8 mouse cellular contexts compared by ENCODE assay signal in the genomic region with DNA sequence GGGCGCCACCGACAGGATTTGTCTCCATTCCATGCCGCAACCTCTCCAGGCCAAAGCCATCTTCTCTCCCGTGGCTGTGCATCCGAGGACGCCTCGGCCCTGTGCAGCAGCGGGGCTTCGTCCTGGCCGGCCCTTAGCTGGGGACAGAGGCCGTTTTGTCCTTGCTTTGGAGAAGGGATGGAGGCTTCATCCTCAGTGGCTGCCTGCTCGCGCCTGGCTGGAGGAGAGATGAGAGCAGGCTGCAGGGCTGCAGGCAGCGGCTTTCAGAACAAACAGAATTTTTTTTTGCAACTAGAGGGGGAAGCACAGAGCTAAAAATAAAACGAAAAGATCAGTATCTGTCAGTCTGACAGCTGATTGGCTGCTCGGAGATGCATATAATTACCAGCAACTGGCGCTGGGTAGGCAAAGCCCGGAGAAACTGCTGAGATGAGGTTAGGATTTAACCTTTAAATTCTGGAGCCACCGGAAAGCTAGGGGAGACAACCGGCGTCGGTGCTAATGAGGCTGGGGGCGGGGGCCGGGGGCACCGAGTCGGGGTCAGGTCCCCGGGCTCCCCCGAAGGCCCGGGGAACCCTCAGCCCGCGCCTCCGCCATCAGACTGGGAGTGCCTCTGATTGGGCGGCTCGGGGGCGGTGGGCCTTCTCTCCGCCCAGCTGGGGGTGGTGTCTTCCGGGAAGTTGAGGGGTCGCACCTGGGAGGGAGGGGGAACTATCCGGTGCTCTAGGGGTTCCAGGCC. TPM values are rescaled to one million over a fixed set of nuclear protein-coding genes. Genes with fewer than 3 reads are reported as not detected.
DNase-seq lines count a peak whose midpoint lies in the region; ATAC-seq lines count a peak whose summit lies in the region.

Gene Cstad (plus strand): TSS at position 400 of the 739 bp plus-strand sequence.

- WGBS in embryonic facial prominence, embryonic 13.5 days = under 1% methylated on average over 37 of the region's 39 CpGs
- WGBS in heart, embryonic 11.5 days (ENCODE audit: insufficient replicate concordance) = under 1% methylated on average over 39 of the region's 39 CpGs
- WGBS in kidney, embryonic 15.5 days = under 1% methylated on average over 39 of the region's 39 CpGs
- 1% methylated on average over 31 of the region's 39 CpGs for WGBS in limb, embryonic 15.5 days
- WGBS in midbrain, embryonic 16.5 days = under 1% methylated on average over 31 of the region's 39 CpGs

- peak within 1 kb of the TSS; percentile 82 for H3K9ac ChIP-seq in embryonic facial prominence, embryonic 13.5 days
- H3K9ac ChIP-seq in heart, embryonic 11.5 days (ENCODE audit: low read depth, low read length) = peak within 1 kb of the TSS; percentile 81
- peak within 1 kb of the TSS; percentile 72 for H3K9ac ChIP-seq in kidney, embryonic 15.5 days
- H3K9ac ChIP-seq in limb, embryonic 15.5 days = peak within 1 kb of the TSS; percentile 57
- peak within 1 kb of the TSS; percentile 86 for H3K9ac ChIP-seq in midbrain, embryonic 16.5 days (ENCODE audit: low read depth, low read length)

- H3K9me3 ChIP-seq in embryonic facial prominence, embryonic 13.5 days = no peaks in the 10 kb centered on the region
- no peaks in the 10 kb centered on the region for H3K9me3 ChIP-seq in heart, embryonic 11.5 days (replicated peaks; ENCODE audit: control insufficient read depth, low read length)
- H3K9me3 ChIP-seq in kidney, embryonic 15.5 days (replicated peaks) = no peaks in the 10 kb centered on the region
- no peaks in the 10 kb centered on the region for H3K9me3 ChIP-seq in limb, embryonic 15.5 days
- no peaks in the 10 kb centered on the region for H3K9me3 ChIP-seq in midbrain, embryonic 16.5 days (replicated peaks; ENCODE audit: control insufficient read depth, low read length, poor library complexity, severe bottlenecking)

- H3K4me2 ChIP-seq in embryonic facial prominence, embryonic 13.5 days = peak within 1 kb of the TSS; percentile 77
- peak within 1 kb of the TSS; percentile 78 for H3K4me2 ChIP-seq in heart, embryonic 11.5 days
- peak within 1 kb of the TSS; percentile 72 for H3K4me2 ChIP-seq in kidney, embryonic 15.5 days
- H3K4me2 ChIP-seq in limb, embryonic 15.5 days = peak within 1 kb of the TSS; percentile 68
- H3K4me2 ChIP-seq in midbrain, embryonic 16.5 days (ENCODE audit: low read length) = peak within 1 kb of the TSS; percentile 72

- H3K36me3 ChIP-seq in embryonic facial prominence, embryonic 13.5 days = no peaks in the 10 kb centered on the region
- H3K36me3 ChIP-seq in heart, embryonic 11.5 days (ENCODE audit: control insufficient read depth, insufficient read depth, low read length) = no peaks in the 10 kb centered on the region
- H3K36me3 ChIP-seq in kidney, embryonic 15.5 days = no peaks in the 10 kb centered on the region
- H3K36me3 ChIP-seq in limb, embryonic 15.5 days = no peaks in the 10 kb centered on the region
- no peaks in the 10 kb centered on the region for H3K36me3 ChIP-seq in midbrain, embryonic 16.5 days (ENCODE audit: control insufficient read depth, insufficient read depth, low read length)

- peaks cover 39% of the 10 kb centered on the region for H3K4me1 ChIP-seq in embryonic facial prominence, embryonic 13.5 days
- peaks cover 27% of the 10 kb centered on the region for H3K4me1 ChIP-seq in heart, embryonic 11.5 days (ENCODE audit: control insufficient read depth, insufficient read depth, low read length)
- H3K4me1 ChIP-seq in kidney, embryonic 15.5 days = peaks cover 46% of the 10 kb centered on the region
- H3K4me1 ChIP-seq in limb, embryonic 15.5 days = peaks cover 37% of the 10 kb centered on the region
- peaks cover 23% of the 10 kb centered on the region for H3K4me1 ChIP-seq in midbrain, embryonic 16.5 days (ENCODE audit: control insufficient read depth, insufficient read depth, low read length)

- H3K27ac ChIP-seq in embryonic facial prominence, embryonic 13.5 days = peak within 1 kb of the TSS; percentile 100
- peak within 1 kb of the TSS; percentile 96 for H3K27ac ChIP-seq in heart, embryonic 11.5 days (ENCODE audit: low read depth, low read length)
- peak within 1 kb of the TSS; percentile 99 for H3K27ac ChIP-seq in kidney, embryonic 15.5 days
- H3K27ac ChIP-seq in limb, embryonic 15.5 days = peak within 1 kb of the TSS; percentile 98
- peak within 1 kb of the TSS; percentile 100 for H3K27ac ChIP-seq in midbrain, embryonic 16.5 days (ENCODE audit: low read length)

- ATAC-seq in embryonic facial prominence, embryonic 13.5 days (ENCODE audit: insufficient number of reproducible peaks, insufficient read depth, low FRiP score, low TSS enrichment, low read depth) = peak; percentile 81
- peak; percentile 41; the same call in 1 of the 2 replicates for ATAC-seq in heart, embryonic 11.5 days (replicated peaks; ENCODE audit: insufficient number of reproducible peaks, low FRiP score, low TSS enrichment)
- ATAC-seq in kidney, embryonic 15.5 days (replicated peaks; ENCODE audit: low FRiP score) = peak; percentile 77
- ATAC-seq in limb, embryonic 15.5 days (ENCODE audit: insufficient number of reproducible peaks, low FRiP score, low TSS enrichment, low read depth) = peak; percentile 72
- ATAC-seq in midbrain, embryonic 16.5 days = peak; percentile 76

- peak; percentile 57 to 59 for DNase-seq in B cell, adult 2 months
- peak; percentile 65 to 84 for DNase-seq in adrenal gland, postnatal 36 days
- DNase-seq in spleen, postnatal 10 days (ENCODE audit: low spot score in 2 of 2) = peak; percentile 44 to 71

- H3K4me3 ChIP-seq in embryonic facial prominence, embryonic 13.5 days = peak within 1 kb of the TSS; percentile 52
- peak within 1 kb of the TSS; percentile 39 for H3K4me3 ChIP-seq in heart, embryonic 11.5 days (ENCODE audit: low read depth, low read length)
- H3K4me3 ChIP-seq in kidney, embryonic 15.5 days (replicated peaks) = peak within 1 kb of the TSS; percentile 64
- H3K4me3 ChIP-seq in limb, embryonic 15.5 days = peak within 1 kb of the TSS; percentile 54
- peak within 1 kb of the TSS; percentile 53 for H3K4me3 ChIP-seq in midbrain, embryonic 16.5 days (ENCODE audit: low read depth, low read length)

- H3K27me3 ChIP-seq in embryonic facial prominence, embryonic 13.5 days = no peaks in the 10 kb centered on the region
- H3K27me3 ChIP-seq in heart, embryonic 11.5 days (ENCODE audit: control insufficient read depth, insufficient read depth, low read length) = no peaks in the 10 kb centered on the region
- H3K27me3 ChIP-seq in kidney, embryonic 15.5 days = no peaks in the 10 kb centered on the region
- H3K27me3 ChIP-seq in limb, embryonic 15.5 days = no peaks in the 10 kb centered on the region
- H3K27me3 ChIP-seq in midbrain, embryonic 16.5 days (ENCODE audit: control insufficient read depth, insufficient read depth, low read depth, low read length) = no peaks in the 10 kb centered on the region

RNA-seq across cellular contexts. Expression of gene Cstad, which starts in this region (rescaled TPM):
- total RNA-seq in adrenal gland, postnatal 36 days (2021) = 1 to 10 TPM in 1 of 2 experiments, under 1 TPM in 1; 0.40 to 2.1 TPM
- 1.9 and 2.0 TPM in 2 replicates for polyA plus RNA-seq in embryonic facial prominence, embryonic 13.5 days (2015; fragmentation: Nextera tagmentation; extraction: Ambion mirVana)
- polyA plus RNA-seq in heart, embryonic 11.5 days (2014; fragmentation: Nextera tagmentation; extraction: Ambion mirVana) = 1.7 and 2.4 TPM in 2 replicates
- 1.2 and 1.8 TPM in 2 replicates for polyA plus RNA-seq in kidney, embryonic 15.5 days (2015; fragmentation: Nextera tagmentation; extraction: Ambion mirVana)
- polyA plus RNA-seq in limb, embryonic 15.5 days (2015; fragmentation: Nextera tagmentation; extraction: Ambion mirVana) = 2.0 and 2.2 TPM in 2 replicates
- polyA plus RNA-seq in midbrain, embryonic 16.5 days (2015; fragmentation: Nextera tagmentation; extraction: Ambion mirVana) = 0.62 TPM in 2 replicates

Comparison
In these comparisons a context has a peak if more than half of its experiments do, and no peak if none do; other contexts are left out.
1. Peak in every context shown above with its lines: DNase-seq, ATAC-seq, H3K4me3 ChIP-seq and H3K27ac ChIP-seq.
2. Peak in ATAC-seq, H3K4me3 ChIP-seq, H3K27ac ChIP-seq, H3K9ac ChIP-seq and H3K4me2 ChIP-seq in midbrain, embryonic 16.5 days; RNA of the gene not detected or under 1 TPM.